Mouse (Mus musculus) limb, embryonic 15.5 days (tissue): ENCODE results near the gene Efcab11. TPM values are rescaled to one million over a fixed set of nuclear protein-coding genes. Genes with fewer than 3 reads are reported as not detected.

ENCODE experiments used
- ATAC-seq: fragments of 200-750 bp; cut with Nextera tagmentation; 2 replicates; pipeline ENCODE4 v1.8.0; 2017; ENCODE audit warnings: low read depth, moderate TSS enrichment; ENCODE audit not compliant: insufficient number of reproducible peaks, low FRiP score, low TSS enrichment
- H3K27ac ChIP-seq: fragments of 300-500 bp; sonication (generic); 2 replicates; pipeline ENCODE4 v1.5.1; 2015; ENCODE audit warnings: moderate library complexity, mild to moderate bottlenecking, inconsistent platforms
- H3K27me3 ChIP-seq: fragments of 300-500 bp; sonication (generic); 2 replicates; pipeline ENCODE4 v1.6.1; 2015; ENCODE audit warnings: inconsistent platforms
- H3K36me3 ChIP-seq: fragments of 300-500 bp; sonication (generic); 2 replicates; pipeline ENCODE4 v1.6.1; 2015; ENCODE audit warnings: inconsistent platforms
- H3K4me1 ChIP-seq: fragments of 300-500 bp; sonication (generic); 2 replicates; pipeline ENCODE4 v1.6.1; 2015; ENCODE audit warnings: inconsistent platforms
- H3K4me2 ChIP-seq: fragments of 300-500 bp; sonication (generic); 2 replicates; pipeline ENCODE4 v1.6.1; 2015; ENCODE audit warnings: mild to moderate bottlenecking, inconsistent platforms
- H3K4me3 ChIP-seq: fragments of 300-500 bp; sonication (generic); 2 replicates; pipeline ENCODE4 v1.5.1; 2015; ENCODE audit warnings: mild to moderate bottlenecking, inconsistent platforms
- H3K9ac ChIP-seq: fragments of 300-500 bp; sonication (generic); 2 replicates; pipeline ENCODE4 v1.6.1; 2015; ENCODE audit warnings: inconsistent platforms
- H3K9me3 ChIP-seq: fragments of 300-500 bp; sonication (generic); 2 replicates; pipeline ENCODE4 v1.6.1; 2016; ENCODE audit warnings: inconsistent platforms
- WGBS: fragments of 180-500 bp; shearing (Covaris S2); methylation state at CpG from one replicate; pipeline ENCODE4 v1.1.7; 2015; 5-methylcytosine and 5-hydroxymethylcytosine counted together
- polyA plus RNA-seq: library from polyadenylated mRNA; unstranded; fragments of >200 nt; fragmentation: Nextera tagmentation; extraction: Ambion mirVana; gene quantifications from 2 replicates; pipeline ENCODE4 v1.2.1, GENCODE M21; 2015

Efcab11 gene
- polyA plus RNA-seq, 1 experiment from 2014 or later: 9.2 TPM

- Histone ChIP-seq H3K9me3 (no peaks in the 10 kb centered on the region), H3K9ac (no peak overlapping the region), H3K4me1 (no peaks in the 10 kb centered on the region), H3K36me3 (no peaks in the 10 kb centered on the region), H3K4me3 (no peak overlapping the region), H3K4me2 (no peak overlapping the region), H3K27me3 (no peaks in the 10 kb centered on the region), H3K27ac (no peak overlapping the region)
- ATAC-seq: no peak
- 88% methylated on average over 3 of the region's 3 CpGs for WGBS
These were observed 120.2 kb downstream of the Efcab11 start for GRCm38 (mm10) chr12:99764053-99764452.

- no peak overlapping the region for H3K27ac ChIP-seq
- H3K36me3 ChIP-seq: no peaks in the 10 kb centered on the region
- no peak for ATAC-seq
- WGBS: 57% methylated on average over 15 of the region's 15 CpGs
- H3K4me2 ChIP-seq: peak overlapping the region; percentile 24; the same call in 1 of the 2 replicates
- peaks cover 20% of the 10 kb centered on the region for H3K4me1 ChIP-seq
- no peaks in the 10 kb centered on the region for H3K9me3 ChIP-seq
- no peak overlapping the region for H3K9ac ChIP-seq
- no peaks in the 10 kb centered on the region for H3K27me3 ChIP-seq
- H3K4me3 ChIP-seq: no peak overlapping the region
These were observed 126.3 kb downstream of the Efcab11 start for GRCm38 (mm10) chr12:99757754-99758526.

- peaks cover 20% of the 10 kb centered on the region for H3K4me1 ChIP-seq
- no peak overlapping the region for H3K9ac ChIP-seq
- 39% methylated on average over 18 of the region's 18 CpGs for WGBS
- 0 out of 2 replicates have a peak overlapping the region, but pooled peaks have one; percentile 27 for H3K27ac ChIP-seq
- H3K4me3 ChIP-seq: no peak overlapping the region
- no peaks in the 10 kb centered on the region for H3K9me3 ChIP-seq
- H3K27me3 ChIP-seq: no peaks in the 10 kb centered on the region
- ATAC-seq: no peak
- H3K36me3 ChIP-seq: no peaks in the 10 kb centered on the region
- H3K4me2 ChIP-seq: peak overlapping the region; percentile 24; the same call in 1 of the 2 replicates
These were observed 127.1 kb downstream of the Efcab11 start for GRCm38 (mm10) chr12:99756914-99757687.

GRCm38 (mm10) chr12:99756213-99756612 lies 128.0 kb downstream of the Efcab11 start:
- Histone ChIP-seq H3K4me1 (peaks cover 20% of the 10 kb centered on the region), H3K36me3 (no peaks in the 10 kb centered on the region), H3K27ac (no peak overlapping the region), H3K4me2 (no peak overlapping the region), H3K27me3 (no peaks in the 10 kb centered on the region), H3K4me3 (no peak overlapping the region), H3K9me3 (no peaks in the 10 kb centered on the region), H3K9ac (no peak overlapping the region)
- 84% methylated on average over 9 of the region's 9 CpGs for WGBS
- ATAC-seq: no peak

- WGBS: 73% methylated on average over 11 of the region's 11 CpGs
- H3K27ac ChIP-seq: no peak overlapping the region
- ATAC-seq: no peak
- H3K9me3 ChIP-seq: no peaks in the 10 kb centered on the region
- H3K4me3 ChIP-seq: no peak overlapping the region
- H3K4me1 ChIP-seq: peaks cover 17% of the 10 kb centered on the region
- H3K9ac ChIP-seq: no peak overlapping the region
- no peaks in the 10 kb centered on the region for H3K36me3 ChIP-seq
- no peak overlapping the region for H3K4me2 ChIP-seq
- no peaks in the 10 kb centered on the region for H3K27me3 ChIP-seq
These were observed 131.3 kb downstream of the Efcab11 start for GRCm38 (mm10) chr12:99752986-99753385.

GRCm38 (mm10) chr12:99749391-99749790 lies 134.8 kb downstream of the Efcab11 start:
- H3K9ac ChIP-seq: no peak overlapping the region
- H3K4me3 ChIP-seq: no peak overlapping the region
- no peaks in the 10 kb centered on the region for H3K4me1 ChIP-seq
- no peaks in the 10 kb centered on the region for H3K9me3 ChIP-seq
- no peaks in the 10 kb centered on the region for H3K27me3 ChIP-seq
- no peak overlapping the region for H3K4me2 ChIP-seq
- no peaks in the 10 kb centered on the region for H3K36me3 ChIP-seq
- H3K27ac ChIP-seq: no peak overlapping the region
- ATAC-seq: no peak
- 54% methylated on average over 3 of the region's 3 CpGs for WGBS

- ATAC-seq: no peak
- WGBS: 60% methylated on average over 8 of the region's 8 CpGs
- no peaks in the 10 kb centered on the region for H3K4me1 ChIP-seq
- no peaks in the 10 kb centered on the region for H3K36me3 ChIP-seq
- no peaks in the 10 kb centered on the region for H3K9me3 ChIP-seq
- no peaks in the 10 kb centered on the region for H3K27me3 ChIP-seq
- H3K4me2 ChIP-seq: no peak overlapping the region
- H3K4me3 ChIP-seq: no peak overlapping the region
- H3K27ac ChIP-seq: no peak overlapping the region
- no peak overlapping the region for H3K9ac ChIP-seq
These were observed 142.6 kb downstream of the Efcab11 start for GRCm38 (mm10) chr12:99741631-99742030.

GRCm38 (mm10) chr12:99739211-99739610 lies 145.0 kb downstream of the Efcab11 start:
- no peaks in the 10 kb centered on the region for H3K4me1 ChIP-seq
- no peaks in the 10 kb centered on the region for H3K9me3 ChIP-seq
- H3K4me3 ChIP-seq: no peak overlapping the region
- H3K9ac ChIP-seq: no peak overlapping the region
- H3K4me2 ChIP-seq: no peak overlapping the region
- ATAC-seq: no peak
- no peaks in the 10 kb centered on the region for H3K27me3 ChIP-seq
- 70% methylated on average over 5 of the region's 5 CpGs for WGBS
- H3K36me3 ChIP-seq: no peaks in the 10 kb centered on the region
- H3K27ac ChIP-seq: no peak overlapping the region

- no peaks in the 10 kb centered on the region for H3K36me3 ChIP-seq
- ATAC-seq: no peak
- no peak overlapping the region for H3K27ac ChIP-seq
- H3K27me3 ChIP-seq: no peaks in the 10 kb centered on the region
- H3K9me3 ChIP-seq: no peaks in the 10 kb centered on the region
- H3K4me3 ChIP-seq: no peak overlapping the region
- no peak overlapping the region for H3K4me2 ChIP-seq
- H3K9ac ChIP-seq: no peak overlapping the region
- WGBS: 86% methylated on average over 6 of the region's 6 CpGs
- H3K4me1 ChIP-seq: no peaks in the 10 kb centered on the region
These were observed 146.0 kb downstream of the Efcab11 start for GRCm38 (mm10) chr12:99738256-99738655.

GRCm38 (mm10) chr12:99736971-99737370 lies 147.3 kb downstream of the Efcab11 start:
- ATAC-seq: no peak
- H3K9ac ChIP-seq: no peak overlapping the region
- no peaks in the 10 kb centered on the region for H3K9me3 ChIP-seq
- H3K27me3 ChIP-seq: no peaks in the 10 kb centered on the region
- no peak overlapping the region for H3K27ac ChIP-seq
- no peak overlapping the region for H3K4me3 ChIP-seq
- no peaks in the 10 kb centered on the region for H3K36me3 ChIP-seq
- 60% methylated on average over 3 of the region's 3 CpGs for WGBS
- no peaks in the 10 kb centered on the region for H3K4me1 ChIP-seq
- H3K4me2 ChIP-seq: no peak overlapping the region

GRCm38 (mm10) chr12:99735172-99735571 lies 149.1 kb downstream of the Efcab11 start:
- no peaks in the 10 kb centered on the region for H3K9me3 ChIP-seq
- no peak overlapping the region for H3K9ac ChIP-seq
- H3K4me2 ChIP-seq: no peak overlapping the region
- H3K27ac ChIP-seq: no peak overlapping the region
- no peak overlapping the region for H3K4me3 ChIP-seq
- H3K27me3 ChIP-seq: no peaks in the 10 kb centered on the region
- H3K36me3 ChIP-seq: no peaks in the 10 kb centered on the region
- ATAC-seq: no peak
- H3K4me1 ChIP-seq: no peaks in the 10 kb centered on the region
- 78% methylated on average over 10 of the region's 10 CpGs for WGBS

- ATAC-seq: no peak
- no peaks in the 10 kb centered on the region for H3K27me3 ChIP-seq
- no peak overlapping the region for H3K4me3 ChIP-seq
- WGBS: 99% methylated on average over 12 of the region's 12 CpGs
- no peak overlapping the region for H3K9ac ChIP-seq
- H3K27ac ChIP-seq: no peak overlapping the region
- no peaks in the 10 kb centered on the region for H3K36me3 ChIP-seq
- H3K4me2 ChIP-seq: no peak overlapping the region
- H3K4me1 ChIP-seq: peaks cover 8% of the 10 kb centered on the region
- no peaks in the 10 kb centered on the region for H3K9me3 ChIP-seq
These were observed 160.0 kb downstream of the Efcab11 start for GRCm38 (mm10) chr12:99724206-99724605.
